Mouse (Mus musculus) kidney, postnatal 0 days (tissue): ENCODE data around the gene Vmn2r83. TPM values are rescaled to one million over a fixed set of nuclear protein-coding genes. Genes with fewer than 3 reads are reported as not detected.

Source experiments
- ATAC-seq: fragments of 200-750 bp; cut with Nextera tagmentation; replicated peaks from 2 replicates; pipeline ENCODE4 v1.8.0; 2017; ENCODE audit warnings: low read depth, moderate number of reproducible peaks, moderate TSS enrichment, moderate library complexity; ENCODE audit not compliant: low FRiP score
- DNase-seq: peaks from one replicate; pipeline ENCODE4 v3.0.0-alpha.2; 2016; ENCODE audit warnings: low spot score
- H3K27ac ChIP-seq: fragments of 300-500 bp; sonication (generic); 2 replicates; pipeline ENCODE4 v1.5.1; 2014; ENCODE audit warnings: mild to moderate bottlenecking
- H3K27me3 ChIP-seq: fragments of 300-500 bp; sonication (generic); 2 replicates; pipeline ENCODE4 v1.6.1; 2014; ENCODE audit warnings: low read length, mixed read lengths; ENCODE audit not compliant: insufficient read depth
- H3K36me3 ChIP-seq: fragments of 300-500 bp; sonication (generic); 2 replicates; pipeline ENCODE4 v1.6.1; 2014; ENCODE audit warnings: low read length, mixed read lengths; ENCODE audit not compliant: insufficient read depth
- H3K4me1 ChIP-seq: fragments of 300-500 bp; sonication (generic); replicated peaks from 2 replicates; pipeline ENCODE4 v1.6.1; 2014; ENCODE audit warnings: antibody characterized with exemption, low read length, mixed read lengths; ENCODE audit not compliant: insufficient read depth
- H3K4me2 ChIP-seq: fragments of 300-500 bp; sonication (generic); 2 replicates; pipeline ENCODE4 v1.6.1; 2014; ENCODE audit warnings: mild to moderate bottlenecking, low read length, moderate library complexity, mixed read lengths
- H3K4me3 ChIP-seq: fragments of 300-500 bp; sonication (generic); replicated peaks from 2 replicates; pipeline ENCODE4 v1.5.1; 2014; ENCODE audit warnings: low read depth, low read length
- H3K9ac ChIP-seq: fragments of 300-500 bp; sonication (generic); 2 replicates; pipeline ENCODE4 v1.6.1; 2014; ENCODE audit warnings: low read depth, low read length
- H3K9me3 ChIP-seq: fragments of 300-500 bp; sonication (generic); replicated peaks from 2 replicates; pipeline ENCODE4 v1.6.1; 2016; ENCODE audit warnings: low read length, inconsistent platforms, mixed read lengths
- CTCF ChIP-seq: IDR thresholded peaks from 2 replicates; pipeline ENCODE4 v1.5.1; 2016; ENCODE audit warnings: antibody characterized with exemption, low read depth, mild to moderate bottlenecking, moderate library complexity
- WGBS: fragments of 180-500 bp; shearing (Covaris S2); extraction: QIAGEN DNeasy Blood & Tissue Kit; methylation state at CpG from one replicate; pipeline ENCODE4 v1.1.7; 2014; 5-methylcytosine and 5-hydroxymethylcytosine counted together
- polyA plus RNA-seq: library from polyadenylated mRNA; unstranded; fragments of >200 nt; fragmentation: Nextera tagmentation; extraction: Ambion mirVana; gene quantifications from 2 replicates; pipeline ENCODE4 v1.2.1, GENCODE M21; 2015

Vmn2r83 gene
- polyA plus RNA-seq, 1 experiment from 2014 or later, result not detected

- no peak for TF ChIP-seq CTCF
- ATAC-seq (no peak), DNase-seq (no peak)
- Histone ChIP-seq H3K9ac (no peak overlapping the region), H3K4me1 (no peaks in the 10 kb centered on the region), H3K27ac (no peak overlapping the region), H3K9me3 (no peaks in the 10 kb centered on the region), H3K27me3 (no peaks in the 10 kb centered on the region), H3K4me3 (no peak overlapping the region), H3K4me2 (no peak overlapping the region), H3K36me3 (peaks cover 11% of the 10 kb centered on the region; the same call in 1 of the 2 replicates)
- WGBS, result 90% methylated on average over 1 of the region's 1 CpGs
These were observed 55.9 kb downstream of the Vmn2r83 start for GRCm38 (mm10) chr10:79524433-79524832.

- 92% methylated on average over 8 of the region's 8 CpGs for WGBS
- Histone ChIP-seq H3K4me3 (no peak overlapping the region), H3K27me3 (no peaks in the 10 kb centered on the region), H3K4me1 (no peaks in the 10 kb centered on the region), H3K36me3 (peaks cover 11% of the 10 kb centered on the region; the same call in 1 of the 2 replicates), H3K27ac (no peak overlapping the region), H3K9ac (no peak overlapping the region), H3K9me3 (no peaks in the 10 kb centered on the region), H3K4me2 (no peak overlapping the region)
- no peak for TF ChIP-seq CTCF
- no peak for ATAC-seq
- no peak for DNase-seq
These were observed 57.2 kb downstream of the Vmn2r83 start for GRCm38 (mm10) chr10:79525456-79526325.

GRCm38 (mm10) chr10:79526661-79527452 lies 58.3 kb downstream of the Vmn2r83 start:
- Histone ChIP-seq H3K27me3 (no peaks in the 10 kb centered on the region), H3K9me3 (no peaks in the 10 kb centered on the region), H3K36me3 (peaks cover 11% of the 10 kb centered on the region; the same call in 1 of the 2 replicates), H3K27ac (no peak overlapping the region), H3K4me2 (no peak overlapping the region), H3K4me1 (no peaks in the 10 kb centered on the region), H3K9ac (no peak overlapping the region), H3K4me3 (no peak overlapping the region)
- 83% methylated on average over 12 of the region's 12 CpGs for WGBS
- TF ChIP-seq CTCF, result no peak
- ATAC-seq (no peak; the same call in 1 of the 2 replicates), DNase-seq (no peak)

- Histone ChIP-seq H3K4me3 (no peak overlapping the region), H3K4me1 (peaks cover 1% of the 10 kb centered on the region; the same call in 1 of the 2 replicates), H3K36me3 (peaks cover 11% of the 10 kb centered on the region; the same call in 1 of the 2 replicates), H3K4me2 (no peak overlapping the region), H3K9ac (no peak overlapping the region), H3K27ac (no peak overlapping the region), H3K27me3 (no peaks in the 10 kb centered on the region), H3K9me3 (no peaks in the 10 kb centered on the region)
- ATAC-seq (no peak), DNase-seq (no peak)
- no peak for TF ChIP-seq CTCF
- WGBS, result 92% methylated on average over 6 of the region's 6 CpGs
These were observed 58.9 kb downstream of the Vmn2r83 start for GRCm38 (mm10) chr10:79527453-79527845.

GRCm38 (mm10) chr10:79528081-79528480 lies 59.5 kb downstream of the Vmn2r83 start:
- Histone ChIP-seq H3K9me3 (no peaks in the 10 kb centered on the region), H3K27me3 (no peaks in the 10 kb centered on the region), H3K9ac (no peak overlapping the region), H3K4me2 (no peak overlapping the region), H3K4me3 (no peak overlapping the region), H3K4me1 (peaks cover 8% of the 10 kb centered on the region), H3K36me3 (peaks cover 11% of the 10 kb centered on the region; the same call in 1 of the 2 replicates), H3K27ac (no peak overlapping the region)
- WGBS, result 82% methylated on average over 3 of the region's 3 CpGs
- DNase-seq (no peak), ATAC-seq (no peak)
- TF ChIP-seq CTCF, result peak; percentile 34; the same call in 1 of the 2 replicates

GRCm38 (mm10) chr10:79530241-79530640 lies 61.7 kb downstream of the Vmn2r83 start:
- Histone ChIP-seq H3K27ac (no peak overlapping the region), H3K4me3 (no peak overlapping the region), H3K4me1 (peaks cover 9% of the 10 kb centered on the region), H3K9me3 (no peaks in the 10 kb centered on the region), H3K27me3 (no peaks in the 10 kb centered on the region), H3K36me3 (peaks cover 11% of the 10 kb centered on the region; the same call in 1 of the 2 replicates), H3K4me2 (no peak overlapping the region), H3K9ac (no peak overlapping the region)
- no peak for DNase-seq
- no peak for ATAC-seq
- TF ChIP-seq CTCF, result no peak
- WGBS, result 73% methylated on average over 8 of the region's 8 CpGs
